22 mouse cellular contexts compared by ENCODE assay signal in the genomic region with DNA sequence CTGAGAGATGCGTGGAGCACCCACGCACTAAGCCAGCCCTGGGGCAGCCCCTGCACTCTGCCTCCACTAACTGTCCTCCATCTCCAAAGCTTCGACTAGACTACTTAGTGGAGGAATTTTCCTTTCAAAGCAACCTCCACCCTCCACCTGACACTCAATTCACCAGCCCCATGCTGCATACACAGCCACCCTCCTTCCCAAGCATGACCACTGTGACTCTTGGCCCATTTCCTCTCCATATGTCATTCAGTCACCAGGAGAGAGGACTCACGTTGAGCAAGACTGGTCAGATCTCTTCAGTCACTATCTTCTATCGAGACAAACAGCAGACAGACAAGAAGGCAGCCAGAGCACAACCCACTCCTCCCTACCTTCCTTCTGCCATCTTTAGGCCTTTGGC. TPM values are rescaled to one million over a fixed set of nuclear protein-coding genes. Genes with fewer than 3 reads are reported as not detected.
"Had no signal": no experiment of that assay in that cellular context is flagged by ENCODE, and none has a peak within 500 bp of the region (broad histone marks: within the 10 kb centered on the region; RNA-seq: fewer than 3 reads in every experiment).

No protein-coding gene starts in this region.

- DNase-seq: kidney, adult 9 months; kidney, postnatal 4 days; left cerebral cortex, postnatal 4 days; lung, embryonic 14.5 days; lung, postnatal 10 days; spleen, adult 18-20 months; thymus, adult 2 months; thymus, postnatal 25 days had no signal

- H3K4me1 ChIP-seq: limb, embryonic 13.5 days; midbrain, embryonic 15.5 days; neural tube, embryonic 12.5 days had no signal

- H3K4me3 ChIP-seq: layer of hippocampus, adult 2 months; limb, embryonic 13.5 days; megakaryocyte, embryonic 14.5 days; midbrain, embryonic 15.5 days; neural tube, embryonic 12.5 days had no signal

- ATAC-seq: midbrain, embryonic 15.5 days had no signal

RNA-seq across cellular contexts. Expression of gene Wee2, which starts 25.8 kb away (rescaled TPM):
- total RNA-seq: layer of hippocampus, adult 2 months; layer of hippocampus, postnatal 14 days; left cerebral cortex, postnatal 4 days; liver, adult 2 months; monocyte, adult 5-6 weeks; neutrophil, adult 5-6 weeks had no signal
- polyA plus RNA-seq: limb, embryonic 13.5 days; liver, adult 2 months; liver, embryonic 14.5 days; lung, embryonic 14.5 days; macrophage; midbrain, embryonic 11.5 days; neural tube, embryonic 12.5 days; stomach, embryonic 14.5 days; testis, adult 2 months had no signal
